Mouse (Mus musculus): Measurements from ENCODE around the gene Ibsp.

Gene Ibsp

DNA sequence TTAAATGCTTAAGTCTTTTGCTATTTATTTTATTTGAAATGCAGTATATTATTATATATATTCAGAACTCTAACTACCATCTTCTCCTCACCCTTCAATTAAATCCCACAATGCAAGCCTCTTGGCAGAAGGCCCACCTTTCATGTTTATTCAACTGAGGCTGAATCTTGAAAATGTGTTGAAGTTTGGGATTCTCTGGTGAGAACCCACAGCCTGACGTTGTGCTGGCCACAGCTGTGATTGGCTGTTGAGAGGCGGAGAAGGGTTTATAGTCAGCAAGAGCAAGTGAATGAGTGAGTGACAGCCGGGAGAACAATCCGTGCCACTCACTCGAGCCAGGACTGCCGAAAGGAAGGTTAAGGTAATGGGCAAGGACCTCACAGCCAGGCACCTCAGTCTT is at the start of gene Ibsp:
TSS of gene Ibsp (plus strand) at position 178 of the 400 bp plus-strand sequence.
- no peak for DNase-seq

DNA sequence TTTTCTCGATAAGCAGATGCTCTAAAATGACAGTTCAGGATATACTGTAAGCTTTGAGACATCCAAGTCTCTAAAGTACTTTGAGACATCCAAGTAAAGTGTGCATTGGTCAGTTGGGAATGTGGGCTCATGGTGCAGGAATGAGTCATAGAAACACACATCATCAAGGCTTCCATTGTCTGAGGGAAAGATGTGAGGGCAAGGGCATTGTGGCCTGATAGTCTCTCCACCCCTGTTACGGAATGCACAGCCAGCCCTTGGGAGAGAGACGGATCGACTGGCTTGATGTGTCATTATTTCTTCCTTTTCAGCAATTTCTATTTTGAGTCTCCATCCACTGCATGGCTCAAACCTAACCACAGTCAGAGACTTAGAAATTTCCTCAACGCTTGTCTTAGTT is 47.2 kb upstream of the Ibsp start:
- no peak for DNase-seq

DNA sequence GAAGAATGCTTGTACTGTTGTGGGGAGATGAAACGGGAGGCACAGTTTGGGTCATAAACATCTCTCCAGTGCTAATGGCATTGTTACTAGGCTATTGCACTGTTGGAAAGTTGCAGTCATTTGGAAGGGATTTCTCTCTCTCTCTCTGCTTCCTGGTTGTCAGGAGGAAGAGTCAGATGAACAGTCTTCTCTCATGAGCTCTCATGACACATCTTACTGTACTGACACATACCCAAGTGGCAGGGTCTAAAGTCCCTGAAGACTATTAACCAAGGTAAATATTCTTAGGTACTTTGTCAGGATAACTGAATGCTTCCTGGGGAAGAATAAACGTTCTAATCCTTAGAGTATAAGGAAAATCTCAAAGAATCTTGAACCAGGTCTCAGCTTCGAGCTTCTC is 42.4 kb upstream of the Ibsp start:
- no peak for DNase-seq

DNA sequence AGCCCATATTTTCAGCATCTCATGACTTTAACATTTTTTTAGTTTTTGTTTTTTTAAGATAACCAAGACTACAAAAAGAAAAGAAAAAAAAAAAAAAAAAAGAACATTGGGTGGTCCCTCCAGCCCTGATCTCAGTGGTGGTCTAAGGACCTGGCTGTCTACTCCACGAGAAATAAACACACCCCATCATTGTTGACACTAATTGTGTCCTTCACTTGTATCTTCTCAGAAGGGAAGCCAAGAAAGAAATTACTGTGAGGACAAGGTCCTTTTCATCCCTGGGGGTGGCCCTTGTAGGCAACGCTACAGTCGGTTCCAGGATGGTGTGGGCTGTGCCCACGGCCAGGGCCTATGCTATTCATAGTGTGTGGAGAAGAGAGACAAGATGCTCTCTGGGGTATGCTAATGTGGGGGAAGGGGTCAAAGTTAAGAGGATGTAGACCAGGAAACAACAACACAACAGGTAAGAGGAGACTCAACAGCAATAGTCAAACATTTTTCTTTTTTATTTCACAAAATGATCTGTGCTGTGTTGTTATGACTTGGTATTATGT is 37.0 kb upstream of the Ibsp start:
- no peak for DNase-seq

DNA sequence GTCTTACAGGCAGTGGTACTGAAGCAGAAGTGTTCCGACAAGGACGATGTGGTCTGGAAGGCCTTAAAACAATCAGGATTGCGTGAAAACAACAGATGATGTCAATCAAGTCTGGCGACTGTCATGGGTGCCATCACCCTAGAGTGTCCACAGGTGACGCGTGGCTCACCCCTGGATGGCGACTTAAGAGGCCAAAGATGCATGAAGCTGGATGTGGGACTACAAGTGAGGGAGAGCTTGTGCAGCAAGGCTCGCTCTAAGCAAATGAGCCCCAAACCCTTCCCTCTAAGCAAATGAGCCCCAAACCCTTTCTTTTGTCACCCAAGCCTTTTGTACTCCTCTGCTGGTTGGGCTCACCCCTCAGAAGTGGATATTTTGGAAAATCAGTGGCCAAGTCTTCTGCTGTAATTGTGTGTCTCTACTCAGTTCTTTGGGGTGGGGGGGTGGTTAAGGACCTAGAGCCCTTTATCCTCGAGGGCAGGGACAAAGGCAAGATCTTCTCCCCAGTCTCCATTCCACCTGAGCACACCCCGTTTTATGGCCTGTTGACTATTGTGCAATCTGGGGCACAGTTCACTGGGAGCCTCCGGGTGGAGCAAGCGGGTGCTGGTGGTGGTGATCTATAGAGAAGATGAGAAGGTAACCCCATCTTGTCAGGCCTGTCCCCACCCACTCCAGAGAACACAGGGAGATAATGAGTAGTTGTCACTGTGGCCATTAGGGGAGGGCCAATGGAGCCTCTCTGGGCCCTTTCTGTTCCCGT is 35.8 kb upstream of the Ibsp start:
- DNase-seq: no peak

DNA sequence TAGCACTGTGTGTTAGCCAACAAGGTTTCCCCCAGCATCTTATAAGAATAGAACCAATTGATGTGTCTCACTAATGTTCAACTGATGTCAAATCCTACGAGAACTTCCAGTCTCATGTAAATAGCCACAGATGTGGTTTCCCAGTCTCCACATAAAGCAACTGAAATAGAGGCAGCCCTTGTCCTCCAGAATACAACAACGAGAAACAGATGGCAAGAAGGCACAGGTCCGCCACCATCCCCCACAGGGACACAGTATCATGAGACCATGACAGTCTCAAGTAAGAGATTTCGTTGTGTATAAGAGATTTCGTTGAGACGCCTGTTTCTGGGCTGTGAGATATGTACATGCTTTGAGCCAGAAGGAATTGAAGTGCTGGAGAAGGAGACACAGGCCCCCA is 4.8 kb upstream of the Ibsp start:
- no peak for DNase-seq

DNA sequence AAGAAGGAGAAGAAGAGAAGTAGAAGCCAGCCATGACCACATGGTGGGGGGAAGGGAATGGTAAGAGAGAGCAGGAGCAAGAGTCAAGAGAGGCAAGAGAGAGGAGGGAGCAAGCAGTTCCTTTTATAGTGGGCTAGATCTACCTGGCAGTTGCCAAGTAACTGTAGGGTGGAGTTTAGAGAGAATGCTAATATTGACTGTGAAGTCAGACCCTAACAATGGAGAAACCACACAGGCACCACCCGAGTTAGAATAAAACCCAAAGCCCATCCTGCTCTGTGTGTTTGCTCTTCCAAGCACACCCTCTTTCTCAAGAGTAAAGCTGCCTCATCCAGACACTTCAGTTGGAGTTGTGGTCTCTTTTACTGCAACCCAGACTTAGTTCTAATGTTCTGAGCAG is 15.1 kb downstream of the Ibsp start:
- no peak for DNase-seq

DNA sequence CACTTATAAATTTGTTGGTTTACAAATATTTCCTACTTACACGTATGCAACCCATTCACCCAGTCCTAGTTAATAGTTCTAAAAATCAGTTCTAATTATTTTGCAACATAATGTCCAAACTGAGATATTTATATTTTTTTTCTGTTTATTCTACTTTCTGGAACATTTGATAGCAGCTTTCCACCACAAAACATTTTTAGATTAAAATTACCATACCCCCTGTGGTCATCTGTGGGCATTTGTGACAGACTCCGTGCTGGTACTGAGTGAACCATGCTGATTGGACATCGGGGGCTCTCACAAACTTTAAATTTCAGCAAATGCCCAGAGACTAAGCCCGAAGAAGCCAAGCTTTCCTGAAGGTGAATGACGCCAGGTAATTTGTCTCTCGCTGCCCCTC is 26.1 kb downstream of the Ibsp start, which contains the start of gene Mepe:
TSS of gene Mepe (plus strand) at position 301 of the 400 bp plus-strand sequence.
- DNase-seq: no peak

DNA sequence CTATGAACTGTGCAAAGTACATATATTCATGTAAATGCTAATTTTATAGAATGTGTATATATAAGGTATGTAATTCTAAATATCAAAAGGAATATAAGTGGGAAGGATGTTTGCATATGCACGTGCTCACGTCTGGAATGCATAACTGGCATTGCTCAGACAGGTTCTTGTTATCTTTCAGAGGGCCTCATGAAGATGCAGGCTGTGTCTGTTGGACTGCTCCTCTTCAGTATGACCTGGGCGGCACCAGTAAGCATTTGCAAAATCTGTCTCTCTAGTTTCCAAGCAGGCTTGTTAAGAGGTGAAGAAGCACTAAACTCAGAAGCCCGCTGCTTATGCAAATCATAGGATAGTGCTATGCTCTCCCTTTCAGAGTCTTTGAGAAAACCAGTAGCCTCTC is 27.9 kb downstream of the Ibsp start:
- no peak for DNase-seq

DNA sequence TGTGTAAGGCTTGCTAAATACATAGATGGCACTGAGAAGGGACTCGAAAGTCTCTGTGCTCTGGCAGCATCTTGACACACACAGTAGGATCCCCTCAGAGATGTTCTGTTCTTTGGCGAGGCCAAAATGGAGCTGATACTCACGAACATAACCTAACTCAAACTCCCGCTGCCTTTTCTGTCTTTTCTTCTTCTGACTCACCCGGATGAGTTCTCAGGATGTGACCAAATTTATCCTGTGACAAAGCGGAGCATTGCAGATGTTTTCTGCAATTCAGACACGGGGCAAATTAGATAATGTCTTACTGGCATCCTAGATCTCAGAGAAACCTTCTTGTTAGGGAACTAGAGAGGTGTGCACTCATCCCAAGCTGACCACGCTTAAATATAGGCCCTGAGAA is 28.4 kb downstream of the Ibsp start:
- DNase-seq: no peak

DNA sequence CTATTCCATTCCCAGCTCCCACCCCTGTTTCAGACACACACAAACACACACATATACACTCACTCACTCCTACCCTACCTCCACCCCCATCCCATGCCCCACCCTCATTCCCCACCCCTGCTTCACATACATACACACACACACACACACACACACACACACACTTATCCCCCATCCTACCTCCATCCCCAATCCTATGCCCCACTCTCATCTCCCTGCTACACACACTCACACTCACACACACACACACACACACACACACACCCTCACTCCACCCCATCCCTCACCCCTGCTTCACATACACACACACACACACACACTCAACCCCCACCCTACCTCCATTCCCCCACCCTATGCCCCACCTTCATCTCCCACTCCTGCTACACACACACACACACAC is 28.9 kb downstream of the Ibsp start:
- no peak for DNase-seq

DNA sequence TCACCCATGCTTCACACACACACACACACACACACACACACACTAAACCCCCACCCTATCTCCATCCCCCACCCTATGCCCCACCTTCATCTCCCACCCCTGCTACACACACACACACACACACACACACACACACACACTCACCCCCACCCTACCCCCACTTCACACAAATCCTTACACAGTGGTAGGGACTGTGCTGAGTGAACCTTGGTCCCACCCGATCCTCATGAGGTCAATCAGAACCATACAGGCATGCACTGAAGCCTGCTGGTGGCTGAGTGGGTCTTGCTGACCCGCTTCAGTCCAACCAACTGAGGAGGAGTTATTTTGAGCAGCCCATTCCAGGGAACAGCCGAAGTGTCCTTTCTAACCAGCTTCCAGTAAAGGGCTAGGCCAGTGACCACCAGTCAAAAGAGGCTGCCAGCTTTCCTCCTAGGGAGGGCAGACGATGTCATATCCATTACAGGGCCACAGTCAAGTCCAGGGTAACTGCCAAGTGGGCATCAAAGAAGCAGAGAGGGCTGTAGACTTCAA is 29.4 kb downstream of the Ibsp start:
- no peak for DNase-seq

DNA sequence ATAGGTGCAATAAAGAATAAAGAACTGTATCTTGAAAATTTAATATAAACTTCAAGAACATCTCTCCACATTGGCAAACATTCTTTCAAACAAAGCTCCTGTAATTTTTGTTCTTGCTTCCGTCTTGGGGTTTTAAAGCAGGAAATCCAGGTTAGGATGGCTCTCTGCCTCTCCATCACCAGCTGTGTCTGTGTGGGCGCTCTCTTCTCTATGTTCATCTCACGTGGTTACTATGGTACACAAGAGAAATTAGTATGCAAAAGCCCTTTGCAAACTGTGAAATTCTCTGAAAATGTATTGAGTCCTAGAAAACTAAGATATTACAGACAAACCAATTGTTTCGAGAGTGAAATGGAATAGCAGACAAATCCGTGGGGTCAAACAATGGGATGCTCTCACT is 30.4 kb downstream of the Ibsp start:
- DNase-seq: no peak

DNA sequence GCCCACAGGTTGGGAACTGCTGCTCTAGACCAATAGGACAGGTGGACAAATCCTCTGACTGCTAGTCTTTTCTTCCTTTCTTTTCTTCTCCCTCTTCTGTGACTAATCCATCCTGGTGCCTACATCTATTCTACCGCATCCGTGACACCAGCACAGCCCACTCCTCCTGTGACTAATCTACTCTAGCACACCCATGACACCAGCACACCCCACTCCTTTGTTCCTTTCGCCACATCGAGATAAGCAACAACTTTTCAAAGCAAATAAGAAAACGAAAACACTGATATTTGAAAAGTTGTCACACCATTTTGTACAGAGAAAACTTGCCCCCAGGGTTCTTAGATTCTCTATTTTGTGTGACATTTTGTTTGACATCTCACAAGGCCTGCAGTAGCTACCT is 31.1 kb downstream of the Ibsp start:
- DNase-seq: no peak

DNA sequence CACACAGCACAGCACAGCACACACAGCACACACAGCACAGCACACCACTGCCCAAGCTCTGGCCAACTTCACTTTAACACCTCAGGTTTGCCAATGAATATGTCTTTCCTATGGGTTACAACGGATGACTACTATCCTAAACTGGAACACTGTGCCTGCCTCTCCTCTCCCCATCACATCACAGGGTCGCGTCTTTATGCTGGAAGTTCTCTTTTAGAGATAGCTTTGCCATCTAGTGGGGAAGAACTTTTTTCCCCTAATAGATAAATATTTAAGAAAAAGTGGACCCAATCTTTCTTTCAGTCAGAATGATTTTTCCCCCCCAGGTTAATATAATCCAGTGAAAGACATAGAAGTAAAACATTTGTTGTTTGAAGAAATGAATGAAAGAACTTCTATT is 33.3 kb downstream of the Ibsp start:
- no peak for DNase-seq

DNA sequence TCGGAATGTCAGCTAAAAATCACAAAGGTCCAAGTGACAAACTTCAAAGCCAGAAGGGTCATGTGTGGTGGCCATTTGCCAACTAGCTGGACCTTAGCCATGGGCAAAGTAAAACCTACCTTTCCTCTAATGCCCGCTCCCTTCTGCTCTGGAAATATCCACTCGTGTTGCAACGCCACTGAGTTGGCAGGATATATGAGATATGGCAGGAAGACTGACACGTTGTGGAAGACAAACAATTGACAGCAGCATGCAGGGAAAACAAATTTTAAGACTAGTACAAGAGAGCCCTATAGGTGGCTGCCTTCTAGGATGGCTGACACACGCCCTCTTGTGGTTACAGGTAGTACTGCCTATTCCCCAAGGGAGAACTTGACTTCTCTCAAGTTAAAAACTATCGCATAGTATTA is 34.3 kb downstream of the Ibsp start:
- peak; percentile 68 for DNase-seq

DNA sequence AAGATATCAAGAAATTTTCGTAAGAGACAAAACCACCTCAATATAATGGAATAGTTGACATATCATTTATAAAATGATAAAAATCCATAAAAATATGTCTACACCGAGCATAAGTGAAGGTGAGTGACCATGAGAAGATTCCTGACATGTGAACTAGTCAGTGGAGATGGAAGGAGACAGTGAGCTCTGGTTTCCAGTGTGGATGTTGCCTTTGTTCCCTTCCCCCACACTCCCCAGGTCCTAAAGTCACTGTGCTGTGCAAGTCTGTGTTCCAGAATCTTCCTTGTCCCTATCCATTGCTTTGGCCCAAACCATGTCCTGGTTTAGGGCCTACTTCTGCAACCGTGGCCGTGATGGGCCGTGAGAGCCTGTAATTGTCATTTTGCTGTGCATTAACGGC is 34.7 kb downstream of the Ibsp start:
- DNase-seq: no peak

DNA sequence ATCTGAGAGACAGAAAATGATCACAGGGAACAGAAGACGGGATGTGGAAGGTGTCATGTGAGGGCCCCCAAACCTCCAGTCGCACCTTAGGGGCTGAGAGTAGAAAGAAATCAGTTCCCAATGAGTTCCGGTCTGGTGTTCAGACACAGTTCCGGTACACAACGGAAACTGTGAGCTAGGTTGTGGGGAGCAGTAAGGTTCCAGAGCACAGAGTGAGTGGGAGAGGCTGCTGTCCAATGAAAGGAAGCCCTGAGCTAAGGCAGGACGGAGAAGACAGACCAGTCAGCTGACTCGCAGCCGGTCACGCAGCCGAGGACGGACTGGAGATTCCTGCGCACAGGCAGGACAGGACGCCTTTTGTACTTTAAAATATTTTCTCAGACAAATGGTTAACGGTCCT is 35.5 kb downstream of the Ibsp start:
- DNase-seq: no peak

DNA sequence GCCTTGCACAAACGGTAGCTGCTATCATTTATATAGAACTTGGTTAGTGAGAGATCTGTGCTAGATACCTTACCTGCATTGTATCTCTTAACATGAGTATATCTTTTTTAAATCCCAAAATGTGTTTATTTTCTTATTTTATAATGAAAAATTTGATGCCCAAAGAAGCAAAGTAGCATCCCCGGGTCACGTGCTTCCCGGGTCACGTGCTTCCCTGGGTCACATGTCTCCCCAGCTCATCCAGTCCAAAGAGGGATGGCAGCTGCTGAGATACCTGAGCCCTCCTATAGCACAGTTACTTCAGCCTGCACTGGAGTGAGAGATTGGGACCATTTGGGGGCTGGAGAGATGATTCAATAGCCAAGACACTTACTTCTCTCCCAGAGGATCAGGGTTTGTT is 37.0 kb downstream of the Ibsp start:
- no peak for DNase-seq

DNA sequence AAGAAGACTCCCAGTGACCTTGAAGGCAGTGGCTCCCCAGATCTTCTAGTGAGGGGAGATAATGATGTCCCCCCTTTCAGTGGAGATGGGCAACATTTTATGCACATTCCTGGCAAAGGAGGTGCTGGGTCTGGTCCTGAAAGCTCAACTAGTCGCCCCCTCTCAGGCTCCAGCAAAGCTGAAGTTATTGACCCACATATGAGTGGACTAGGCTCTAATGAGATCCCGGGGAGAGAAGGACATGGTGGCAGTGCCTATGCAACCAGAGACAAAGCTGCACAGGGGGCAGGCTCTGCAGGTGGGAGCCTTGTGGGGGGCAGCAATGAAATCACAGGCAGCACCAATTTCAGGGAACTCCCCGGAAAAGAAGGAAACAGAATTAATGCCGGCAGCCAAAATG is 38.5 kb downstream of the Ibsp start:
- DNase-seq: no peak

DNA sequence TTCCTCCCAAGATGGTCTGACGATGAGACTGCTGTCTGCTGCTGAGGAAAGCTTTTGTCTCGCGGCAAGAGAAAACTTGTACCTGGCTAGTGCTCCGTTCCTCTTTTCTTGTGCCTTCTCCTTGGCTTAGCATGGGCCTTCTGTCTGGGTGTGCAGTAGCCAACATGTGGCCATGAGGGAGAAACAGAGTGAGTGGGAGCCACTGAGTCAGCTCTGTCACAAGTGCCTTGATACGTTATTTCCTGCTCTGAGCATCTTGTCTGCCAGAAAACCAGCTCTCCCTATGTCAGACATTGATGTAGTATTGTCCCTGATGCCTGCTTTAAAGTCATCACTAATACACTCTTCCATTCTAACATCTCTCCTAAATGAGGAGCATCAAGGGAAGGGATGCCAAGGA is 40.0 kb downstream of the Ibsp start:
- DNase-seq: no peak

DNA sequence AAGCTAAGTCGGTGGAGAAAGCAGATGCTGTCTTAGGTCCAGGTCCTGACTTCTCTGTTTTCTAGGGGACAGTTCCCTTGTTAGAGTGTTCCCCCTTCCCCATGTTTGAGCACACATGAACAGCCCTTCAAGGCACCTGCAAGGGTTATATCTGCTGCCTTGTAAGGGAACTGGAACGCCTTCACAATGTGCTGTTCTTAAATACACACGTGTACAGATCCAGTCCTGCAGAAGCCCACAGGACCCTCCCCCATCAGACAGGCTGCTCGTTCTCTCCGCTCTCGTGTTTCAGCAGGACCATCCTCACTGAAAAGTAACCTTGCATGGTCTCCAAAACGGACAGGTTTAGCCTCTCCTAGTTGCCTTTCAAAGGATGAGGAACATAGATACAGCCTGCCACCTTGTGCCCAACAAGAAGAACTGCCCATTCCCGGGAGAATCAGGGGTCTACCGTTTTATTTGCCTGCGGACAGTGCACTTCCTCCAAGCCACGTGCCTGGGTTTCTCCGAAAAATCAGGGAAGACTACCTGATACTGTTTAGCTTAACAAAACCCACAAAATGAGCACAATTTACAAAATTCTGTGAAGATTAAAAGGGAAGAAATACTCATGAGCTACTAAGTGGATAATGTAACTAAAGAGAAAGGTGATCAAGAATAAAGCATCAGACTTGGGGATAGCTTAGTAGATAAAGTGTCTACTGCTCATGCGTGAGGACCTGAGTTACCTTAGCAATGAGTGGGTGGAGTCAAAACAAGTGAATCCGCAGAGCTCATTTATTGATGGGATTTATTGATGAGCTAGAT is 40.9 kb downstream of the Ibsp start:
- peak; percentile 43 for DNase-seq

DNA sequence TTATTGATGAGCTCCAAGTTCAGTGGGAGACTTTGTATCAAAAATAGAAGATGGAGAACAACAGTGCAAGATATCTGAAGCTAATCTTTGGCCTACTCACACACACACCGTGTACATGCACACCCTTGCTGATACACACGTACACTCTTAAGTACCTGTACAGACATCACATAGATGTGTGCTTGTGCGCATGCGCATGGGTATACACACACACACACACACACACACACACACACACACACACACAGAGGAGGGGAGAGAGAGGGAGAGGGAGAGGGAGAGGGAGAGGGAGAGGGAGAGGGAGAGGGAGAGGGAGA is 41.5 kb downstream of the Ibsp start:
- no peak for DNase-seq

DNA sequence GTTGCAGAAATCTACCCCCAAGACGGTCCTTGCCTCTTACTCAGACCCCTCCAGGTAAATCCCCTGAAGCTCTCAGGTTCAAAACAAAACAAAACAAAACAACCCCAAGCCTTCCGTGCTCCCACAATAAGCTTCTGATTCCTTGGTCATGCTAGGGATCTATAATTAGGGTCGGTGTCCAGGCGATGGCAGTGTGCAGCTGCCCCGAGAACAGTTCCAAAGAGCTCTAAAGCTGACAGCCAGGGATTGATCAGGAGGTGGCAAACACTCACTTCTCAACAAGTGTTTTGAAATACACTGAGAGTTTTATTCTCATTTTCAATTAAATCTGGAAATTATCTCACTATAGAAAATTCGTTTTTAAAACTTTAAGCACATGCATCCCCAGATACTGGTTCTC is 43.9 kb downstream of the Ibsp start:
- DNase-seq: peak; percentile 34
